Mouse (Mus musculus): Measurements from ENCODE around the gene Slit3.

Slit3 gene

DNA sequence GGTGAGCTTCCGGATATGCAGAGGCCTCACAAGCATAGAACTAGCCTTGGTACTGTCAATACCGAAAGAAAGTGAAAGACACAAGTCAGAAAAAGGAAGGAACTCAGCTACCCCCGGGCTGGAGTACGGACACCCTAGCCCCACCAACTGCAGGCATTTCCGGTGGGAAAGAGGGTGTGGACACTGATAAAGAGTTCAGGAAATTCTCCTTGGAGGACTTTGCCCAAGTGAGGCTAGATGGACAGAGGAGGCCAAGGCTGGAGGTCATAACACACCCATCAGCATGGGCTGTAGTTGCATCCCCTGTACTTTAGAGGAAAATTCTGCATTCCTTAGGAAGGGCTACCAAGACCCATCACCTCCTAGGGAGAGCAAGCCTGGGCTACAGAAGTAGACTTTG is 511.2 kb downstream of the Slit3 start:
- DNase-seq (ENCODE audit: low spot score): no peak

GRCm38 (mm10) chr11:35637102-35637501 is 516.1 kb downstream of the Slit3 start:
- no peak for DNase-seq (ENCODE audit: low spot score)

GRCm38 (mm10) chr11:35638862-35639384 is 517.9 kb downstream of the Slit3 start:
- no peak for DNase-seq (ENCODE audit: low spot score)

GRCm38 (mm10) chr11:35639428-35639827 is 518.4 kb downstream of the Slit3 start:
- DNase-seq (ENCODE audit: low spot score): no peak

- DNase-seq (ENCODE audit: low spot score): no peak
These were observed 530.3 kb downstream of the Slit3 start for GRCm38 (mm10) chr11:35651286-35651685.

DNA sequence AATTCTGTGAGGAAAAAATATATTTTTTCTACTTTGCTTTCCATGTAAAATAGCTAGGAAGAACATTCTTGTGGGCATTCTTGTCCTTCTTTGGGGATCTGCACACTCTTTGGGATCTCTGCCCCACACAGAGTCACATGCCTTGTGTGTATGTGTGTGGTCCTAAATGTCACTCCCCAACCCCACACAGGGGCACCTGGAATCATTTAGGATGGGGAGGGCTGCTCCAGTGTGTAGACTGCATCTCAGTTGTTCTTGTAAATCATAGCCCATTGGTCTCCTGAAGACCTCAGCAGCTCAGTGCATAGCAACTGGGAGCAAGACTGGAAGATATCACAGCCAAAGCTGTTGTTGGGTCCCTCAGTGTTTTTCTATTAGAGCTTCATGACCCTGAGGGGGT is 534.8 kb downstream of the Slit3 start:
- DNase-seq (ENCODE audit: low spot score): no peak

DNA sequence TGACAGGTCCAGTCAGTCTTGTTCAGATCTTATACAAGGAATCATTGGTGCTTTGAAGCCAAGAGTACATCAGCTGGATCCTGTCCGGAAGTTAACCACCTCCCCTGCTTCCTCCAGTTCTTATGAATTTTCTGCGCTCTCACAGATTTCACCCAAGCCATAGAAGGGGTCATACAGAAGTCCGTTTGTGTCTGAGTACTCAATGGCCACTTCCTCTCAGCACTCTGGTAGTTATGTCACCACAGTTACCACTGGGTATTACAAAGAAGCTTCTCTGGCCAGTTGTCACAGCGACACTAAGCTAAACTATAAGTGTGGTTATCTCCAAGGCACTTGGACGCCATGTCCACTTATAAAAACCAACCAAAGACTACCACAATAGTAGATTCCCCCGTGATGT is 536.6 kb downstream of the Slit3 start:
- DNase-seq (ENCODE audit: low spot score): no peak

DNA sequence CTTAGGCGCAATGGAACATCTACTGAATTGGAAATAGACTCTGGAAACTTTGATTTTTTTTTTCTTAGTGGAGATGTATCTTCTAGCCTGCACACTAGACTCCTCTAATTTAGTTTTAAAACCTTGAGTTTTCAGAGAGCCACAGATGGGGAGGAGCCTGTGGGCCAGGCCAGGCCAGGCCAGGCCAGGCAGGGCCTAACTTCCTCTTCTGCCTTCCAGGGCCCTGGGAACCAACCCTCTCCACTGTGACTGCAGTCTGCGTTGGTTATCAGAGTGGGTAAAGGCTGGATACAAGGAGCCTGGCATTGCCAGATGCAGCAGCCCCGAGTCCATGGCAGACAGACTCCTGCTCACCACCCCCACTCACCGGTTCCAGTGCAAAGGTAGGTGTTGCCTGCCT is 539.9 kb downstream of the Slit3 start:
- no peak for DNase-seq (ENCODE audit: low spot score)

- DNase-seq (ENCODE audit: low spot score): no peak
These were observed 541.9 kb downstream of the Slit3 start for GRCm38 (mm10) chr11:35662945-35663344.

- DNase-seq (ENCODE audit: low spot score): no peak
These were observed 542.6 kb downstream of the Slit3 start for GRCm38 (mm10) chr11:35663661-35664060.

DNA sequence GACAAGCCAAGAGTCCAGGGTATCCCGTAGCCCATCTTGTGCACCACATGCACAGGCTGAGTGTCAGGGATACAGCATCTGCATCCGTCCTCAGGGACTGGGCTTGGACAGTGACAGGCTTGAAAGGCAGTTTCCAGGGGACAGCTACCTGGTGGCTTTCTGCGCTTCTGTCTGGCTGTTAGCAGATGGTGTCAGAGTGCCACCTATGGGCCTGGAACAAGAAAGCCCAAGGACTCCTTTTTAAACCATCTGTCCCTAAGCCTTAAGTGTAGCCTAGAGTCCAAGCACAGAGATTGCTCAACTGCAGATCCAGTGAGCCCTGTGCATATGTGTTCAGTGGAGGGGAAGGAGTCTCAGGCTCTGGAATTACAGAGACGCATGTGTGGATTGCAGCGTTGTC is 544.0 kb downstream of the Slit3 start:
- DNase-seq (ENCODE audit: low spot score): no peak

DNA sequence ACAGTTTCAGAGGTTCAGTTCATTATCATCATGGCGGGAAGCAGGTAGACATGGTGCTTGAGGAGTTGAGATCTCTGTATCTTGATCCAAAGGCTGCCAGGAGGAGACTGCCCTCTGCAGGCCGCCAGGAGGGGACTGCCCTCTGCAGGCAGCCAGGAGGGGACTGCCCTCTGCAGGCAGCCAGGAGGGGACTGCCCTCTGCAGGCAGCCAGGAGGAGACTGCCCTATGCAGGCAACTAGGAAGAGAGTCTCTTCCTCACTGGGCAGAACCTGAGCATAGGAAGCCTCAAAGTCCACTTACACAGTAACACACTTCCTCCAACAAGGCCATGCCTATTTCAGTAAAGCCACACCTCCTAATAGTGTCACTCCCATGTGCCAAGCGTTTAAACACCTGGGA is 546.4 kb downstream of the Slit3 start:
- no peak for DNase-seq (ENCODE audit: low spot score)

DNA sequence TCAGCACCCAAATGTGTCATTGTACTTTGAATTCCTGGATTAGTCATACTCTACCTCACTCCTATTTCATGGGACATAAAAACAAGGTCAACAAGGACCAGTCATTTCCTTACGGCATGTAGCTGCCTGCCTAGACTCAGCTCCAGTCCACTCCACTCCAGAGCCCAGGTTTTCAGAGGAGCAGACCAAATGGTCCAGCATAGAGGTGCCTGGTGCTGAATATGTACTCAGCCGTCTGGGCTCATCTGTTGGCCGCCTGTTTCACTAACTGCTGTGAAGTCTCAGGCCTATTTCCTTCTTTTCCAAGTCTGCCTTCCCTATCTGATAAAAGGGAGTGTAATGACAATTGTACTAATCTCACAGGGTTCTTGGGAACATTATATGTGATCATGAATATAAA is 547.1 kb downstream of the Slit3 start:
- DNase-seq (ENCODE audit: low spot score): peak; percentile 65

DNA sequence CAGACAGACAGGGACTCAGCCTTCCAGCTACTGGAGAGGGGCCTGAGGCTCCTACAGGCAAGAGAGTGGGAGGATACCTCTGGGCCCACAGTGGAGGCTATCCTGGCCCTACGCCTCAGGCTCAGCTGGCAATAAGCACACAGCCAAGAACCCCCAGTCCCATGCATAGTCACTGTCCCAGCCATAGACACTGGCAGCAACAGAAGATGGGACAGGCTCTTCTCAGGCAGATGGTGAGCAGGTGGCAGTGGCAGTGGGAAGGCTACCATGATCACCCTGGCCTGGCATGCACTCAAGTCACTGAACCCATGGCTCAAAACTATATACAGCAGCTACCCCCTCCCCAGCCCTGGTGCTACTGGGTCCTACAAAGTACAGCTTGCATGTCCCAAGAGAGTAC is 547.7 kb downstream of the Slit3 start:
- peak; percentile 68 for DNase-seq (ENCODE audit: low spot score)

DNA sequence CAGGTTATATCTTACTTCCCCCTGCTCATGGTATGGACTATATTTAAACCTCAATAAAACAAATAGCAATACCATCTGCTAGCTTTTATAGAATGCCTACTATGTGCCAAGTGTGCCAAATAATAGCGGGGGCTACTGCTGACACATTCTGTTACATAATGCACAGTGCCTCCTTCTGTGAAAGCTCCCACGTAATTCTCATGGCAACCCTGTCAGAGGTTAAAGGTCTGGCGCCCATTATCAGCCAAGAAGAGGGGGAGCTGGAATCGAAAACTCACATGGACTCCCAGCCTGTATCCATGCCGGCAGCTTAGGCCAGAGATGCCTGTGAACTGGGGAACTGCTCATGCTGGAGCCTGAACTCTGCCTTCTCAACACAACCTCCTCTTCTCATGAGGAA is 548.5 kb downstream of the Slit3 start:
- DNase-seq (ENCODE audit: low spot score): no peak

GRCm38 (mm10) chr11:35670181-35670580 is 549.2 kb downstream of the Slit3 start:
- no peak for DNase-seq (ENCODE audit: low spot score)

- no peak for DNase-seq (ENCODE audit: low spot score)
These were observed 549.7 kb downstream of the Slit3 start for GRCm38 (mm10) chr11:35670746-35671145.

DNA sequence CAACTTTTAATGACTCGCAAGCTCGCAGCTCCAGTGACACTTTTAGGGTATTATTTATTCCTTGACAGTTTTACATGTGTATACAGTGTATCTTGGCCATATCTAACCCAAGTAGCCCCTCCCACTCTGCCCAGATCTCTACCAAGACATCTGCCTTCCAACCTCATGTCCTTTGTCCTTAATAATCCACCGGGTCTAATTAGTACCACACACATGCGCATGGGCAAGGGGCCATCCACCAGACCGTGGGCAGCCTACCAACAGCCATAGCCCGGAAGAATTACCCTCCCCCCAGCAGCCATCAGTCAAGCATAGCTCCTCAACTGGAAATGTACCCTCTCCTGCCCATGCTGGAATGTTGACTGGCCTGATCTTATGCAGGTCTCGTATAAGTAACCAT is 552.0 kb downstream of the Slit3 start:
- DNase-seq (ENCODE audit: low spot score): no peak

DNA sequence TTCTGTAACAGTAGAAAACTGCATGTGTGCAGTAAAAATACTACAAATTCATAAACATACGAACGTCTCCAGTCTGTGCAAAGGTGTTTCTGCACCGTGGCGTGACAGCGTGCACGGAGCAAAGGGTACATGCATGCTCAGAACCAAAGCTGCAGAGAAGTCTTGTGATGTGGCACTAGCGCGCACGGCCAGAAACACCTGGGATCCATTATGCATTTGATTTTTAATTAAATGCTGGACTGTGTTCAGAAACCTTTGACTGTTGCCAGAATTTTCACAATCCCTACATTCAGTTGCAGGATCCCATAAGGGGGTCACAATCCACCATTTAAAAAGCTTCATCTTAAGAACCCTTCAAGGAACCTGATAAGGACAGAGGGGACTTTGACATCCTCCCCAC is 553.2 kb downstream of the Slit3 start:
- no peak for DNase-seq (ENCODE audit: low spot score)

- no peak for DNase-seq (ENCODE audit: low spot score)
These were observed 555.7 kb downstream of the Slit3 start for GRCm38 (mm10) chr11:35676744-35677143.

GRCm38 (mm10) chr11:35679976-35680375 is 559.0 kb downstream of the Slit3 start:
- peak; percentile 83 for DNase-seq (ENCODE audit: low spot score)

GRCm38 (mm10) chr11:35687316-35687715 is 566.3 kb downstream of the Slit3 start:
- DNase-seq (ENCODE audit: low spot score): no peak

GRCm38 (mm10) chr11:35690515-35691281 is 569.7 kb downstream of the Slit3 start:
- no peak for DNase-seq (ENCODE audit: low spot score)

GRCm38 (mm10) chr11:35693136-35693535 is 572.1 kb downstream of the Slit3 start:
- peak; percentile 52 for DNase-seq (ENCODE audit: low spot score)

Measured in layer of hippocampus, adult 11-12 months (tissue).